Mouse (Mus musculus) hindbrain, embryonic 14.5 days (tissue): Measurements from ENCODE around the gene Tekt2. TPM values are rescaled to one million over a fixed set of nuclear protein-coding genes. Genes with fewer than 3 reads are reported as not detected.
A peak's percentile ranks its signal among the peaks of the same experiment; 100 is the strongest.

Experiments used
- ATAC-seq: fragments of 200-750 bp; cut with Nextera tagmentation; 2 replicates; pipeline ENCODE4 v1.8.0; 2017; ENCODE audit warnings: moderate number of reproducible peaks, mild to moderate bottlenecking, moderate TSS enrichment, moderate library complexity; ENCODE audit not compliant: low FRiP score
- DNase-seq: peaks from one replicate; pipeline ENCODE4 v3.0.0-alpha.2; 2015; ENCODE audit warnings: low spot score
- H3K27ac ChIP-seq: fragments of 300-500 bp; sonication (generic); 2 replicates; pipeline ENCODE4 v1.5.1; 2014; ENCODE audit warnings: mild to moderate bottlenecking, moderate library complexity
- H3K27me3 ChIP-seq: fragments of 300-500 bp; sonication (generic); 2 replicates; pipeline ENCODE4 v1.6.1; 2014; ENCODE audit warnings: mild to moderate bottlenecking, low read length, mixed read lengths; ENCODE audit not compliant: control insufficient read depth, insufficient read depth
- H3K36me3 ChIP-seq: fragments of 300-500 bp; sonication (generic); replicated peaks from 2 replicates; pipeline ENCODE4 v1.6.1; 2014; ENCODE audit not compliant: control insufficient read depth, insufficient read depth
- H3K4me1 ChIP-seq: fragments of 300-500 bp; sonication (generic); replicated peaks from 2 replicates; pipeline ENCODE4 v1.6.1; 2014; ENCODE audit warnings: antibody characterized with exemption, low read length, mixed read lengths; ENCODE audit not compliant: control insufficient read depth, insufficient read depth
- H3K4me2 ChIP-seq: fragments of 300-500 bp; sonication (generic); replicated peaks from 2 replicates; pipeline ENCODE4 v1.6.1; 2014; ENCODE audit warnings: mild to moderate bottlenecking, moderate library complexity
- H3K4me3 ChIP-seq: fragments of 300-500 bp; sonication (generic); replicated peaks from 2 replicates; pipeline ENCODE4 v1.5.1; 2014; ENCODE audit warnings: mild to moderate bottlenecking, low read length
- H3K9ac ChIP-seq: fragments of 300-500 bp; sonication (generic); 2 replicates; pipeline ENCODE4 v1.6.1; 2014
- H3K9me3 ChIP-seq: fragments of 300-500 bp; sonication (generic); 2 replicates; pipeline ENCODE4 v1.6.1; 2016; ENCODE audit warnings: low read length; ENCODE audit not compliant: control insufficient read depth
- WGBS: fragments of 180-500 bp; shearing (Covaris S2); extraction: QIAGEN DNeasy Blood & Tissue Kit; methylation state at CpG from one replicate; pipeline ENCODE4 v1.1.7; 2014; 5-methylcytosine and 5-hydroxymethylcytosine counted together
- polyA plus RNA-seq: library from polyadenylated mRNA; unstranded; fragments of >200 nt; fragmentation: Nextera tagmentation; extraction: Ambion mirVana; gene quantifications from 2 replicates; pipeline ENCODE4 v1.2.1, GENCODE M21; 2014

Gene Tekt2
- 7.2 and 8.2 TPM in 2 replicates for polyA plus RNA-seq

GRCm38 (mm10) chr4:126325281-126325861, at the start of gene Tekt2:
Tekt2 (minus strand) TSS chr4:126325688.
- Histone ChIP-seq H3K27me3 (peaks cover 13% of the 10 kb centered on the region), H3K27ac (0 out of 2 replicates have a peak within 1 kb of the TSS, but pooled peaks have one; percentile 26), H3K4me3 (no peak within 1 kb of the TSS; the same call in 1 of the 2 replicates), H3K9ac (no peak within 1 kb of the TSS), H3K4me1 (peaks cover 16% of the 10 kb centered on the region), H3K4me2 (peak within 1 kb of the TSS; percentile 36), H3K36me3 (no peaks in the 10 kb centered on the region), H3K9me3 (no peaks in the 10 kb centered on the region)
- DNase-seq (no peak), ATAC-seq (no peak)
- WGBS, result 13% methylated on average over 23 of the region's 23 CpGs

DNA sequence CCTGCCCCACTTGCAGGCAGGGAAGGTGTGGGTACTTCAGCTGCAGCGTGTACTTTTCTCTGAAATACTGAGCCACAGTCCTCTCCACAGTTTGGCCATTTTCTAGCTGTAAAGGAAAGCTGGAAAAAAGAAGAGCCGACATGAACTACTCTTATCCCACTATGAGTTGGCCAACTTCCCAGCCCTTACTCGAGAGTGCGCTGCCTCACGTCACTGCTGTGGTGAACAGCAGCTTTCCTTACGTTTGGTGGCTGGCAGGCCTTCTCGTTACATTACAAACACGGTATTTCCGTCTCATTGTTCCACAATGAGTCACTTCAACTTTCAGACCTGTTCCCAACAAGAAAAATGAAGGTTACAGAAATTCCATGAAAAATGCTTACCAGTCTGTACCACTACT, 46.0 kb upstream of the Tekt2 start:
- no peak overlapping the region for H3K4me3 ChIP-seq
- ATAC-seq, result no peak
- H3K27me3 ChIP-seq, result no peaks in the 10 kb centered on the region
- no peak for DNase-seq
- no peaks in the 10 kb centered on the region for H3K4me1 ChIP-seq
- peaks cover 36% of the 10 kb centered on the region for H3K36me3 ChIP-seq
- no peak overlapping the region for H3K4me2 ChIP-seq
- H3K27ac ChIP-seq, result no peak overlapping the region
- WGBS, result 92% methylated on average over 9 of the region's 9 CpGs
- no peaks in the 10 kb centered on the region for H3K9me3 ChIP-seq
- no peak overlapping the region for H3K9ac ChIP-seq

DNA sequence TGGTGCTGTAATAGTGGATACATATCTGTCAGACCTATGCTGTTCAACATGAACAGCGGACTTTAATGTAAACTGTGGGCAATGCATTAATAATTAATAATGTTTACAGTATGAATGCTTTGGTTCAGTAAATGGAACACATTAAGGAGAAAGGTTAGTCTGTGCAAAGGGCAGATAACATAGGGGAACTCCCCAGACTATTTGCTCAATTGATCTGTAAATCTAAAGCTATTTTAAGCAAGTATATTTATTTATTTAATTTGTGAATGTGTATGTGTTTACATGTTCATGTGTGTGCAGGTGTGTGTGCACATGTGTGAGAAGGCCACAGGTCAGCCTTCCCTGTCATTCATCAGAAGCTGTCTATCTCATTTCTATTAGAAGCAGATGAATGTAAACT, 34.6 kb upstream of the Tekt2 start:
- peaks cover 67% of the 10 kb centered on the region for H3K36me3 ChIP-seq

DNA sequence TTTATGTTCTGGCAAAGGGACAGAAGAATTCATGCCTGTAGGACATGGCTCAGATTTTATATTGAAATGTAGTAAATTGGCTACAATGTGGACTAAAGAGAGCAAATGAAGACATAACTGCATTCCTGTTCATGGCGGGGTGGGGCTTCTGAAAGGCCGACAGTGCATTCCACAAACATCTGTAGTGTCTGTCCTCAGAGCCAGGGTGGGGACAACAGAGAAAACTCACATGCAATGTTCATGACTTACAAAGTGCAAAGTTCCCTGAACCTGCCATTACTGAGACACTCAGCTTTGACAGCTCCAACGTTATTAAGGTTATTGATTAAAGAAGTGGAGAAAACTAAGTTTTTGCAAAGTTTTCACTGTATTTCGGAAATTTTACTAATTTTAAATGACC, 18.0 kb upstream of the Tekt2 start:
- WGBS, result 81% methylated on average over 4 of the region's 4 CpGs
- Histone ChIP-seq H3K9me3 (no peaks in the 10 kb centered on the region), H3K27ac (no peak overlapping the region), H3K36me3 (peaks cover 49% of the 10 kb centered on the region), H3K9ac (no peak overlapping the region), H3K27me3 (no peaks in the 10 kb centered on the region), H3K4me2 (no peak overlapping the region), H3K4me1 (no peaks in the 10 kb centered on the region), H3K4me3 (no peak overlapping the region)
- ATAC-seq (no peak), DNase-seq (no peak)

More for the DNA sequence above, 34.6 kb upstream of the Tekt2 start:
- Histone ChIP-seq H3K9me3 (no peaks in the 10 kb centered on the region), H3K4me2 (no peak overlapping the region), H3K4me3 (no peak overlapping the region), H3K27me3 (no peaks in the 10 kb centered on the region), H3K4me1 (no peaks in the 10 kb centered on the region), H3K9ac (no peak overlapping the region), H3K27ac (no peak overlapping the region)
- DNase-seq (no peak), ATAC-seq (no peak)
- 96% methylated on average over 1 of the region's 1 CpGs for WGBS

DNA sequence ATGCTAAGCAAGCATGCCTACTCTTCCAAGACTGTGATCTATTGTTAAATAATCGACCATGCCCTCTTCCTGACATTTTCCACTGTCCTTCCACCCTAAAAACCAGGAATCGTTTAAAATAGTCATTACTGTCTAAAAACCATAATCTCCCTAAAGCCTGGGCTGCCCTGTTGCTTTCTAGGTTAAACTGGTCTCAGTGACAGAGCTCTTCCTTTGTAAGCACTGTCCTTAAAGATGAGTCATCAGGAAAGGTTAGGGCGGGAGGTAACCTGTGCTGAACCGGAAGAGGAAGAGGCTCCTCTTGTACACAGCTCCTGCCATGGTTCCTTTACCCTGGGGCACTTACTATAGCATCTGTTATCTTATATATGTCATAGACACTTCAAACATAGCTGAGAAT, 14.0 kb upstream of the Tekt2 start:
- no peaks in the 10 kb centered on the region for H3K27me3 ChIP-seq
- no peak overlapping the region for H3K4me2 ChIP-seq
- no peaks in the 10 kb centered on the region for H3K4me1 ChIP-seq
- H3K4me3 ChIP-seq, result no peak overlapping the region
- no peak for ATAC-seq
- H3K27ac ChIP-seq, result no peak overlapping the region
- peaks cover 13% of the 10 kb centered on the region for H3K36me3 ChIP-seq
- no peak overlapping the region for H3K9ac ChIP-seq
- WGBS, result 53% methylated on average over 4 of the region's 4 CpGs
- H3K9me3 ChIP-seq, result no peaks in the 10 kb centered on the region
- no peak for DNase-seq

DNA sequence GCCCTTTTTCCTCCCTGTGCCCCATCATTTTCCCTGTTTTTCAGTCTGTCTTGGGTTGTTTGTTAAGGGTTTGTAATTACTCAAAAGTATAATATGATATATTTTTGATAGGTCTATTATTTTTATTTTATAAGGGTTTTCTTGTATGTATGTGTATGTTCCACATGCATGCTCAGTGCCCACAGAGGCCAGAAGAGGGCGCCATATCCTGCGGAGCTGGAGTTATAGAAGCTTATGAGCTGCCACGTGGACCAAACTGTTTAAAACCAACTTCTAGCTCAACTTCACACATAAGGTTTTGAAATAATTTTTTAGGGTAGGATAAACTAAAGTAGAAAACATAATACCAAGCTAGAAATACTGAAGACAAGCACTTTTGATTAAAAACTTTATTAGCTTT, 6.9 kb upstream of the Tekt2 start:
- DNase-seq, result no peak

GRCm38 (mm10) chr4:126331751-126332150, 6.3 kb upstream of the Tekt2 start:
- Histone ChIP-seq H3K36me3 (no peaks in the 10 kb centered on the region; the same call in 1 of the 2 replicates), H3K27ac (no peak overlapping the region), H3K9ac (no peak overlapping the region), H3K27me3 (no peaks in the 10 kb centered on the region), H3K4me3 (no peak overlapping the region), H3K4me2 (no peak overlapping the region), H3K4me1 (no peaks in the 10 kb centered on the region), H3K9me3 (no peaks in the 10 kb centered on the region)
- ATAC-seq (no peak), DNase-seq (no peak)
- 67% methylated on average over 1 of the region's 1 CpGs for WGBS

More for the DNA sequence above, 6.9 kb upstream of the Tekt2 start:
- no peaks in the 10 kb centered on the region; the same call in 1 of the 2 replicates for H3K36me3 ChIP-seq
- no peaks in the 10 kb centered on the region for H3K4me1 ChIP-seq
- no peak overlapping the region for H3K4me2 ChIP-seq
- no peaks in the 10 kb centered on the region for H3K9me3 ChIP-seq
- no peak overlapping the region for H3K9ac ChIP-seq
- no peaks in the 10 kb centered on the region for H3K27me3 ChIP-seq
- no peak for ATAC-seq
- 56% methylated on average over 3 of the region's 3 CpGs for WGBS
- no peak overlapping the region for H3K4me3 ChIP-seq
- no peak overlapping the region for H3K27ac ChIP-seq

DNA sequence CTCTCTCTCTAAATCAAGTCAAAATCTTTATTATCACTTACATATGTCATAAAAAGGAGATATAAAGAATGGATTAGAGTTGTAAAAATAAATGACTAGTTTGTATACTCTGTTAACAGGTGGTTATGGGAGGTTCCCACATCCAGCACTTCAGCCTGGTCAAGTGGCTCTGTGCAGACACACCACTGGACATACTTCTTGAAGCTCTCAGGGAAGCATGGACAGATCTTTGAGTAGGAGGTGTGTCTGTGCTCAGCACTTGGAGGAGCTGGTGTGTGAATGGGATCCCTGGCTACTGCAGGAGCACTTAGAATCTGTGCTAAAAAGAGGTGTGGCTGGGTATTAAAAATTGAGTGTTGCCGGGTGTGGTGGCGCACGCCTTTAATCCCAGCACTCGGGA, 4.8 kb upstream of the Tekt2 start:
- Histone ChIP-seq H3K36me3 (no peaks in the 10 kb centered on the region; the same call in 1 of the 2 replicates), H3K4me3 (no peak overlapping the region), H3K9ac (no peak overlapping the region), H3K9me3 (no peaks in the 10 kb centered on the region), H3K27me3 (0 out of 2 replicates have a peak, but pooled peaks cover 4% of the 10 kb centered on the region), H3K4me2 (no peak overlapping the region), H3K27ac (no peak overlapping the region), H3K4me1 (peaks cover 5% of the 10 kb centered on the region; the same call in 1 of the 2 replicates)
- no peak for DNase-seq
- ATAC-seq, result no peak
- WGBS, result 95% methylated on average over 4 of the region's 4 CpGs

GRCm38 (mm10) chr4:126326036-126326435, 548 bp upstream of the Tekt2 start:
- ATAC-seq (no peak), DNase-seq (no peak)
- Histone ChIP-seq H3K4me1 (peaks cover 10% of the 10 kb centered on the region; the same call in 1 of the 2 replicates), H3K9ac (no peak overlapping the region), H3K27me3 (peaks cover 13% of the 10 kb centered on the region), H3K4me3 (no peak overlapping the region), H3K27ac (no peak overlapping the region), H3K9me3 (no peaks in the 10 kb centered on the region), H3K4me2 (no peak overlapping the region), H3K36me3 (no peaks in the 10 kb centered on the region)
- WGBS, result 20% methylated on average over 6 of the region's 6 CpGs
